Mouse (Mus musculus): ENCODE data around the gene Paqr7. TPM values are rescaled to one million over a fixed set of nuclear protein-coding genes. Genes with fewer than 3 reads are reported as not detected.

The Paqr7 gene
- polyA plus RNA-seq, 1 experiment, result not detected

GRCm38 (mm10) chr4:134534932-134535786 lies 38.7 kb downstream of the Paqr7 start, which contains the start of gene Mtfr1l:
TSS of gene Mtfr1l (minus strand) at chr4:134535387.
- peak within 1 kb of the TSS; percentile 99 for H3K4me3 ChIP-seq (replicated peaks)
- H3K27me3 ChIP-seq (ENCODE audit: control insufficient read depth), result peaks cover 3% of the 10 kb centered on the region
- H3K4me1 ChIP-seq (ENCODE audit: control insufficient read depth), result peaks cover 42% of the 10 kb centered on the region
- peaks cover 19% of the 10 kb centered on the region for H3K36me3 ChIP-seq (ENCODE audit: control insufficient read depth)
- H3K9me3 ChIP-seq (ENCODE audit: control insufficient read depth, low read length), result no peaks in the 10 kb centered on the region
- TF ChIP-seq GATA1 (IDR thresholded peaks at IDR 0.05; ENCODE audit: low read length) (no peak), TAL1 (IDR thresholded peaks at IDR 0.05; ENCODE audit: low read length) (no peak)

DNA sequence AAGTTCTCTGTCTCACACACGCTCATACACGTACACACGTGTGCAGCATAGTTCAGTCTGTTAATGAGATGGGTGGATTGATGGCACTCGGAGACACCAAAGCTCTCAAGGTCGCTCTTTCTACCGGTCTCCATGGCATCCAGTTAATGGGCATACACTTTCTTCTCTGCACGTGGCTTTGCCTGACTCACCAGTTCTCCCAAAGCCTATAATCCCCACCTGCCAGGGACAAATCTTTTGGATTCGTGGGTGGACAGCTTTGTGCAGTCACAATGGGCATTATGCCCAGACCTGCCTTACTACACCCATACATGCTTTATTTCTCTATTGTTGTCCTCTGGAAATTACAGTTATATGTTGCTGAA lies 39.3 kb downstream of the Paqr7 start:
- H3K4me1 ChIP-seq (ENCODE audit: control insufficient read depth), result peaks cover 42% of the 10 kb centered on the region
- H3K9me3 ChIP-seq (ENCODE audit: control insufficient read depth, low read length), result no peaks in the 10 kb centered on the region
- peaks cover 13% of the 10 kb centered on the region for H3K36me3 ChIP-seq (ENCODE audit: control insufficient read depth)
- H3K27me3 ChIP-seq (ENCODE audit: control insufficient read depth), result peaks cover 3% of the 10 kb centered on the region
- TF ChIP-seq GATA1 (IDR thresholded peaks at IDR 0.05; ENCODE audit: low read length), result no peak
- no peak for TF ChIP-seq TAL1 (IDR thresholded peaks at IDR 0.05; ENCODE audit: low read length)
- peak overlapping the region; percentile 99 for H3K4me3 ChIP-seq (replicated peaks)

GRCm38 (mm10) chr4:134538997-134539580 lies 42.6 kb downstream of the Paqr7 start:
- Histone ChIP-seq H3K4me3 (replicated peaks) (no peak overlapping the region), H3K36me3 (ENCODE audit: control insufficient read depth) (no peaks in the 10 kb centered on the region; the same call in 1 of the 2 replicates), H3K4me1 (ENCODE audit: control insufficient read depth) (peaks cover 21% of the 10 kb centered on the region), H3K27me3 (ENCODE audit: control insufficient read depth) (peaks cover 3% of the 10 kb centered on the region), H3K9me3 (ENCODE audit: control insufficient read depth, low read length) (no peaks in the 10 kb centered on the region)
- TF ChIP-seq TAL1 (IDR thresholded peaks at IDR 0.05; ENCODE audit: low read length) (no peak), GATA1 (IDR thresholded peaks at IDR 0.05; ENCODE audit: low read length) (no peak)

GRCm38 (mm10) chr4:134542726-134543125 lies 46.2 kb downstream of the Paqr7 start:
- Histone ChIP-seq H3K27me3 (ENCODE audit: control insufficient read depth) (no peaks in the 10 kb centered on the region), H3K4me1 (ENCODE audit: control insufficient read depth) (peaks cover 8% of the 10 kb centered on the region), H3K36me3 (ENCODE audit: control insufficient read depth) (peaks cover 4% of the 10 kb centered on the region; the same call in 1 of the 2 replicates), H3K4me3 (replicated peaks) (no peak overlapping the region), H3K9me3 (ENCODE audit: control insufficient read depth, low read length) (no peaks in the 10 kb centered on the region)
- no peak for TF ChIP-seq GATA1 (IDR thresholded peaks at IDR 0.05; ENCODE audit: low read length)
- no peak for TF ChIP-seq TAL1 (IDR thresholded peaks at IDR 0.05; ENCODE audit: low read length)

DNA sequence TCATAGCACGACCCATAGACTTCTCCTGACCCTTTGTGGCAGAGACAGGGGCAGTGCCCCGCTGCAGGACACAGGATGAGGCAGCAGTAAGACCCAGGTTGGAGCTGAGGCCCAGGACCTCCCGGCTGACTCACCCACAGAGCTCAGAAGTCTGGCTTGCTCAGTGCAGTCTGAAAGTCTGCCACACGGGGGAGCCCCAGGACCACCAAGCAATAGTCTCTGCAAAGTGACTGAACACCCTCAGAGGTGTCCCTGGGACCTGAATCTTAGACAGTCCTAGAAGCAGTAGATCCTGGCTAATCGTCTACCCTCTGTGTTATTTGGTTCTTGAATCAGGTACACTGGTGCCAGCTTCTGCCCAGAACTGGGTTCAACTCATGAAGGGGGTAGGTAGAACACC lies 46.8 kb downstream of the Paqr7 start:
- H3K27me3 ChIP-seq (ENCODE audit: control insufficient read depth), result no peaks in the 10 kb centered on the region
- peaks cover 13% of the 10 kb centered on the region for H3K4me1 ChIP-seq (ENCODE audit: control insufficient read depth)
- TF ChIP-seq GATA1 (IDR thresholded peaks at IDR 0.05; ENCODE audit: low read length) (no peak), TAL1 (IDR thresholded peaks at IDR 0.05; ENCODE audit: low read length) (no peak)
- no peaks in the 10 kb centered on the region for H3K9me3 ChIP-seq (ENCODE audit: control insufficient read depth, low read length)
- H3K4me3 ChIP-seq (replicated peaks), result no peak overlapping the region
- peaks cover 4% of the 10 kb centered on the region; the same call in 1 of the 2 replicates for H3K36me3 ChIP-seq (ENCODE audit: control insufficient read depth)

- Histone ChIP-seq H3K9me3 (ENCODE audit: control insufficient read depth, low read length) (peaks cover 15% of the 10 kb centered on the region), H3K36me3 (ENCODE audit: control insufficient read depth) (peaks cover 6% of the 10 kb centered on the region), H3K27me3 (ENCODE audit: control insufficient read depth) (peaks cover 19% of the 10 kb centered on the region), H3K4me1 (ENCODE audit: control insufficient read depth) (peaks cover 21% of the 10 kb centered on the region), H3K4me3 (replicated peaks) (no peak overlapping the region)
- TF ChIP-seq GATA1 (IDR thresholded peaks at IDR 0.05; ENCODE audit: low read length) (no peak), TAL1 (IDR thresholded peaks at IDR 0.05; ENCODE audit: low read length) (no peak)
Observed at GRCm38 (mm10) chr4:134546814-134547705, 50.6 kb downstream of the Paqr7 start.

GRCm38 (mm10) chr4:134548169-134548938 lies 51.9 kb downstream of the Paqr7 start:
- H3K27me3 ChIP-seq (ENCODE audit: control insufficient read depth), result peaks cover 27% of the 10 kb centered on the region
- no peak overlapping the region for H3K4me3 ChIP-seq (replicated peaks)
- peaks cover 6% of the 10 kb centered on the region for H3K36me3 ChIP-seq (ENCODE audit: control insufficient read depth)
- H3K4me1 ChIP-seq (ENCODE audit: control insufficient read depth), result peaks cover 23% of the 10 kb centered on the region
- H3K9me3 ChIP-seq (ENCODE audit: control insufficient read depth, low read length), result peaks cover 15% of the 10 kb centered on the region
- TF ChIP-seq GATA1 (IDR thresholded peaks at IDR 0.05; ENCODE audit: low read length) (no peak), TAL1 (IDR thresholded peaks at IDR 0.05; ENCODE audit: low read length) (no peak)

- Histone ChIP-seq H3K4me1 (ENCODE audit: control insufficient read depth) (peaks cover 23% of the 10 kb centered on the region), H3K4me3 (replicated peaks) (no peak overlapping the region), H3K36me3 (ENCODE audit: control insufficient read depth) (peaks cover 6% of the 10 kb centered on the region), H3K27me3 (ENCODE audit: control insufficient read depth) (peaks cover 27% of the 10 kb centered on the region), H3K9me3 (ENCODE audit: control insufficient read depth, low read length) (peaks cover 15% of the 10 kb centered on the region)
- no peak for TF ChIP-seq TAL1 (IDR thresholded peaks at IDR 0.05; ENCODE audit: low read length)
- TF ChIP-seq GATA1 (IDR thresholded peaks at IDR 0.05; ENCODE audit: low read length), result no peak
Observed at GRCm38 (mm10) chr4:134549899-134550298, 53.4 kb downstream of the Paqr7 start.

Data from erythroblast, embryonic 14.5 days (primary cell).